Mouse (Mus musculus) gastrocnemius, postnatal 25 days (tissue): ENCODE measurements around the gene Clock. TPM values are rescaled to one million over a fixed set of nuclear protein-coding genes. Genes with fewer than 3 reads are reported as not detected.

ENCODE experiments used
- DNase-seq: peaks from one replicate; pipeline ENCODE4 v3.0.0; 2022
- long read RNA-seq, 2 experiments: library from polyadenylated mRNA; stranded (forward); transcript quantifications; one replicate each; pipeline ENCODE4 v2.0.0; 2021
- total RNA-seq, 2 experiments: library from RNA; stranded (reverse); gene quantifications; 1 replicate in 1 of 2; 2 replicates in 1 of 2; pipeline ENCODE4 v1.2.3; 2021

Gene Clock
- 10 to 100 TPM; 12.7 to 22.8 TPM for total RNA-seq
- long read RNA-seq, experiment 1, partial matches to known transcripts: 1 of 10 reads
- long read RNA-seq, experiment 1, other reads (novel, unspliced or antisense): 9 of 10 reads
- long read RNA-seq, experiment 2, partial matches to known transcripts: 1 of 7 reads
- long read RNA-seq, experiment 2, other reads (novel, unspliced or antisense): 6 of 7 reads

DNA sequence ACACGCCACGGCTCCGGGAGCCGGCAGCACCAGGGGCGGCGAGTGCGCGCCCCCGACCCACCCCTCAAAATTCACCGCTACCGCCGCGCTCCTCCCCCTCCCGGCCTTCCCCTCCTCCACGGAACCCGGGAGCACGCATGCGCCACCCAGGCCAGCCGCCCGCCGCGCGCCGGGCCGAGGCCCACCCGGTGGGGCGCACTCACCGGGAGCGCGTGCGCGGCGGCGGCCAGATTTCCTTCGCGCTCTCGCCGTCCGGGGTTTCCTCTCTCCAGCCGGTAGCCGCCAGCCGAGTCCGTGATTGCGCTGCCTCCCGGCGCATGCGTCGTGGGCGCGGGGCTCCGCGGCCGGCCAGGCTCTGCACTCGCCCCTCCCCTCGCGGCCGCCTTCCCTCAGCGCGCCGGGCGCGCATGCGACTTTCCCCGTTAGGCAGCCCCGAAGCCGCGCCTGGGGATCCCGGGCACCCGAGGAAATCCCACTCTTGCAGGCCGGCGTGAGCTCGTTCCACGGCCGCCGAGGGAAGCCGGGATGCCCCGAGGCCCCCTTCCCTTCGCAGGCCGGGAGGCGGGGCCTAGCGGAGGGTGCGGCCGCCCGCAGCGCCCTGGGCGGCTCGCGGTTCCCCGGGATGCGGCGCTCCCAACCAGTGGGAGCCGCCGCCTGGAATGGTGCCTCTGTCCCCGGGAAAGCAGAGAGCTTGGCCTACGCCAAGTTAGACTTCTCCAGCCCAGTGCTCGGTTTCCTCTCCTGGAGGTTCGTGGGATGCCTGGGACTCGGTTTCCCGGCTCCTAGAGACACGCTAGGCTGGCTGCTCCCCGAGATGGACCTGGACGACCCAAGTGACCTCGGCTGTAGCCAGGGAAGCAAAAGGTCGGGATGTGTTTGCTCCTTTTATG lies at the start of gene Clock:
Gene Clock (minus strand): TSS at position 341 of the 890 bp plus-strand sequence.
- peak; percentile 90 for DNase-seq

DNA sequence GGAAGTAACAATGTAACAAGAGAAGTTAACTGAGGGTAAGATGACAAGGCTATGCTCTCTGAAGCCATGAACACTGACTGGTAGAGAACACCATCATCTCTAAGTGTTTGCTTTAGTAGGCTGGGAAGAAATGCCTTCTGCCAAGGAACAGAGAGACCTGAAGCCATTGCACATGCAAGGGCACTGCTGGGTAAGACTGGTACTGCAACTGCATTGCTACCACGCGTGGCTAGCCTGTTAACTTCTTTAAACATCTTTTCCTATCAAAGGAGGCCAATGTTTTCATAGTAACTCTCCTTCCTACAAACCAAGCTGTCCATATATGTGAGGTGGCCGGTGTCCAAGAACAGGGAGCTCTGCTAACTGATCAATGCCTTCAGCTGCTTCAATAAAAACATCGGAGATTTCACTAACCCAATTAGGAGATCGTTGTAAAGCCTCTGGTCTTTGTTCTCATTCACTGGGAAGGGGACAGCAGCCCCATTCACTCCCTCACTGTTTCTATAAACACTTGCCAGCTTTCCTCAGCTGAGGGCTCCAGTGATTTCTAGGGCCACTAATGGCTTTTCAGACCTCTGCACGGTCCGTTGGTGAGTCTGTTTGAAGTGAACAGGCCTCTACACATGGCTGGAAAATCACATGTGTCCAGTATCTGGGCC lies 47.5 kb upstream of the Clock start:
- DNase-seq: no peak

DNA sequence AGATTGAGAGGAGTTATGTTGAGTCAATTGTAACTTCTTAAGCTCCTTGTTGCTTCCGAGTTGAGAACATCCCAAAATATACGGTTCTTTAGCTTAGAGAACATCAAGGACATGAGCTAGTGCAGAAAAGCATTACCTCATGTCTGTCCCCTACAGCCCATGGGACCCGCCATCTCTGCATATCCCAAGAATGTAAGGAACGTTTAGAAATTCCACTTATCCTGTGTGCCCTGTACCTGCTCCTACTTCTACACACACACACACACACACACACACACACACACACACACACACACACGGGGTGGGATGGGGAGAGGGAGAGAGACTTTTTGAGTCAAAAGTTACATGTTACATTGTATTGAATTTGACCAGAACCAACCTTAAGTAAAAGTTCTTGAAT lies 46.9 kb upstream of the Clock start:
- DNase-seq: no peak

GRCm38 (mm10) chr5:76346137-76346536 lies 41.5 kb upstream of the Clock start:
- peak; percentile 8 for DNase-seq

GRCm38 (mm10) chr5:76340931-76341330 lies 36.3 kb upstream of the Clock start:
- no peak for DNase-seq

- DNase-seq: no peak
These were observed 32.5 kb upstream of the Clock start for GRCm38 (mm10) chr5:76337100-76337499.

- no peak for DNase-seq
These were observed 29.2 kb upstream of the Clock start for GRCm38 (mm10) chr5:76333833-76334232.

- no peak for DNase-seq
These were observed 26.4 kb upstream of the Clock start, which contains the start of gene Pdcl2 for GRCm38 (mm10) chr5:76330953-76331352. Pdcl2 (minus strand) TSS chr5:76331156.

DNA sequence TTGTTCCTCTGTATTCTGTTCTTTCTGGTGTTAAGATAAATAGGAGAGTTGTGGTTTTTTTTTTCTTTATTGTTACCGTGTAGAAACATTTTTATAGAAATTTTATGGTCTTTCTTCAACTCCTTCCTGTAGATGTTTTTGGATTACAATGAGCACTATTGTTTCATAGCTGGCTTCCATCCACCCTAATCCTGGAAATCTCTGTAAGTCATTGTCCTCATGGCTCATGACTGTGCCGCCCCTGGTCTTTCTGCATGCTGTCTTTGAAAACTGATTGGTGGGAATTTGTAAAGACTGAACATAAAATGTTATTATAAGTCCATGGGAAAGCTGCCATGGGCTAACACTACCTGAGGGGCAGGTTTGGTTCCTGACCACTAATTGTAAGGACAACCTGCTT lies 22.7 kb upstream of the Clock start:
- no peak for DNase-seq

DNA sequence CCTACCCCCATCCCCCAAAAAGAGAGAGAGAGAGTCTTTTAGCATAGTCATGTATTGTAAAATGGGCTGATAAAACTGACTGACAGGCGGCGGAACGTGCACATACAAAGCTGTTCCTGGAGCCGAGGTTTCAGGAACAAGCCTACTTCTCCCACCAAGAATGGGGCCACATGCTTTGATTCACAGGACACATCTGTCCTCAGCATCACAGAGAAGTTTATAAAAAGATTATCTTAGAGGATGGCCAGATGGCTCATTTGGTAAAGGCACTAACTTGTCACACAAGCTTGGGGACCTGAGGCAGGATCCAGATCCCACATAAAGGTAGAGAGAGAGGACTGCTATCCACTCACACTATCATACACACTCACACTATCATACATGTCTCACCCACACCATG lies 20.5 kb upstream of the Clock start:
- no peak for DNase-seq

GRCm38 (mm10) chr5:76321249-76322196 lies 16.9 kb upstream of the Clock start:
- DNase-seq: no peak

GRCm38 (mm10) chr5:76308206-76308605 lies 3.6 kb upstream of the Clock start:
- no peak for DNase-seq

DNA sequence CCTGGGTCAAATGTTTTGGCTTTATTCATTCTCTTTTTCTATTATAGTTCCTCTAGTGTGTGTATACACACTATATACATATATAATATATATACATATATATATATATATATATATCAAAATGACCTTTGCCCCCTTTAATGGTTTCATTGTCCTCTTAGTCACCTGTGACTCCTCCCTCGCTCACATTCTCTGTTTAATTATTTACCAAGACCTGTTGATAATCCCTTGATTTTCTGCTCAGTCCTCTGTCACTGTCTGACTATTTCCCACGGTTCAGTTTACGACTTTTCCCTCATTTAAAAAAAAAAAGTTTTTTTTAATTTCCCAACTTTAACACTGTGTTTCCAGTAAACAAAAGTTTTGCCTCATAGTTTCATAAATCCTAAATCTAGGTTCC lies 1.7 kb upstream of the Clock start:
- DNase-seq: no peak

- DNase-seq: no peak
These were observed 1.0 kb upstream of the Clock start for GRCm38 (mm10) chr5:76305616-76306015.

DNA sequence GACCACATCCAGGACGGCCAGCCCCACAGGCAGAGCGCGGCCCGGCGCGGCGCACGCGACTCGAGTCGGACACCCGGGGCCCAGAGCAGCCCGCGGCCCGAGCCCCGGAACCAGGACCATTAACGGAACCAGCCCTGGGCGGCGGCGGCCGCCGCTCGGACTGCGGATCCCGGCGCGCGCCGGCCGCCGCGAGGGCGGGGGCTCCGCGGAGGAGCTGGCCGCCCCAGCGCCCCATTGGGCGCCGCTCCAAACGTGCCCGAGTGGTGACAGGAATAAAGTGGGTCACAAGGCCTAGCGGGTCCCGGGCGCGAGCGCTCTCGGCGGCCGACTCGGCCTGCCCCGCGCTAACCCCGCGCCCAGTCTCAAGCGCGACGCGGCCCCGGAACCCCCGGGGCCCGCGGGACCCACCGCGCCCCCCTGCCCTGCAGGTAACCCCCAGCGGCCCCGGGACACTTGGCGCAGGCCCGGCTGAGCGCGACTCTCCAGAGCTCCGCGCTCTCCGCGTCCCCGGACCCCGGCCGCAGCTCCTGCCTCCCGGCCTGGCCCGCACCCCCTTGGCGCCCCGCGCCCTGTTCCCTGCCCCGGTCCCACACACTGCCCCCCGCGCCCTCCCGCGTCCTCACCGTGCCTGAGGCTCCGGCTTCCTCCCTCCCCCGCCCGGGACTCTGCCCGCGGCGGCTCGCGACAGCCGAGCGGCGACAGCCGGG lies 694 bp downstream of the Clock start:
- DNase-seq: peak; percentile 77

- DNase-seq: no peak
These were observed 1.2 kb downstream of the Clock start for GRCm38 (mm10) chr5:76303379-76303744.

DNA sequence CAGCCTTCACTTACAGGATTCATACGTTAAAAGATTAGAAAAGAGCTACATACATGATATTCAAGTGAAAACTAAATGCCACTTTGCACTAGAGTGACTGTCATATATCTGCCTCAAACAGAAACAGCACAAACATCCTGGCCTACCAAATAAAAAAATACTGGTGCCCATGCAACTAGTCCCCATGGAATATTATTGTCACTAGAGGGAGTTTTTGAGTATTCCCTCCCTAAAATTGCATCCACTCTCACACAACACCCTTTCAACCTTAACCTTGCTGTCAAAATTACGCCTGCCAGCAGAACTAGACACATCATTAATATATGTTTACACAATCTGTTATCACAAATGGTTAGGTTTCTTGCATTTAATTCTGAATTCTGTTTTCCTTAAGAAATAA lies 2.6 kb downstream of the Clock start:
- DNase-seq: no peak

DNA sequence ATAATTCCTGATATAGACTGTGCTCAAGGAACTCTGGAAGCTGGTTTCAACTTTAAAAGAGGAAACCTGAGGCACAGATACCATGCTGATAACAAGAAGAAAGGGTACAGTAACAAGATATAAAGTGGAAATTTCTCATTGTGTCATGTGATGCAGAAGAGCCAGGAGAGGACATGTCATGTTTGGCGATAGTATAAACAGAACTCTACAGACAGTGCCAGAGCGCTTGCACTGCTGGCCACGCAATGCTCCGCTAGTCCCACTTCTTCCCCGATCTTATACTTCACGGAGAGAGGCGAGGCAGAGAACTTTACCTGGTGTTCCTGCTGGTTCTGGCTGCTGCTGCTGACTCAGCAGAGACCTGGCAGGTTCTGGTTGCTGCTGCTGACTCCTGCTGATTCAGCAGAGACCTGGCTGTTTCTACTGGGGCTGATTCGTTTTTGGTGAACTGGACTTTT lies 15.3 kb downstream of the Clock start:
- no peak for DNase-seq

DNA sequence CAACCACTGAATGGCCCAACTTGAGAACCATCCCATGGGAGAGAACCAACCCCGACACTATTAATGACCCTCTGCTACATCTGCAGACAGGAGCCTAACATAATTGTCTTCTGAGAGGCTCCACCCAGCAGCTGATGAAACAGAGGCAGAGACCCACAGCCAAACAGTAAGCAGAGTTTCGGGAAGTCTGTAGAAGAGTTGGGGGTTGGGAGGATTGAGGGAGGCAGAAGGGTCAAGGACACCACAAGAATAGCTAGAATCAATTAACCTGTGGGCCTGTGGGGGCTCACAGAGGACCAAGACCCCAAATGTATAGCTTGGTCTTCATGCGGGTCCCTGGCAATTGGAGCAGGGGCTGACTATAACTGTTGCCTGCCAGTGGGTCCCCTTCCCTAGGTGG lies 16.3 kb downstream of the Clock start:
- no peak for DNase-seq

DNA sequence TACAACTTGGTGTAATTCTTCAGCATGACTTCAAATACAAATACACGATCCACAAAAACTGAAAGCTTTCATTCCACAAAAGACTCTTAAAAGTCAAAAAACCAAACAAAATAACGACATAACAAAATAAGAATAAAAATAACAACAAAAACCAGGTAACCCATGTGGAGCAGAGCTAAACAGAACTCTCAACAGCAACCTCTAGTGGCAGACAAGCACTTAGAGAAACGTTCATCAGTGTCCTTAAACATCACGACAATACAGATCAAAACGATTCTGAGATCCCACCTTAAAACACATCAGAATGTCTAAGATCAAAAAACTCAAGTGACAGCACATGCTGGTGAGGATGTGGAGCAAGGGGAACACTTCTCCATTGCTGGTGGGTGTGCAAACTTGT lies 17.5 kb downstream of the Clock start:
- DNase-seq: no peak

DNA sequence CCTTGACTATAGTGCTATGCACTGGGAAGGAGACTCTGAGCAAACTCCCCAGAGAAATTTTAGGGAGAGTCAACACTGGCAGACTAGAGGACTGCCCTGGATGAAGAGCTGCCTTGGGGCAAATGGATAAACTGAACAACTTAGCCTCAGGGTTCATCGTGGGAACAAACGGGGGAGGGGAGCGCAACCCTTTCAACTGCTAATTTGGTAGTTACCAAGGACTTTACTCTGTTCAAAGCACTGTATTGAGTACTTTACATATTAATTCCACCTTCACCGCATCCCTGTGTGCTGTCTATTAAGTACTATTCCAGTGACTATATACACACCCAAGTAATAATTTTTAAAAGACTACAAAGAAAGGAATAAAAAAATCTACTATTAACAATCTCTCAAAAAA lies 18.9 kb downstream of the Clock start:
- DNase-seq: no peak
